Mouse (Mus musculus): ENCODE data around the gene Asxl1. TPM values are rescaled to one million over a fixed set of nuclear protein-coding genes. Genes with fewer than 3 reads are reported as not detected.
A peak's percentile ranks its signal among the peaks of the same experiment; 100 is the strongest.
"Not testable (repeated sequence)": the region's sequence is repeated elsewhere in the genome, so short reads cannot be mapped to it uniquely, and the experiment has no call there.

The Asxl1 gene
- polyA plus RNA-seq, 1 experiment from 2014 or later: 14.1 TPM

GRCm38 (mm10) chr2:153346221-153347182, 873 bp downstream of the Asxl1 start:
- peaks cover 41% of the 10 kb centered on the region for H3K4me1 ChIP-seq (replicated peaks)
- no peaks in the 10 kb centered on the region for H3K9me3 ChIP-seq
- H3K4me2 ChIP-seq: peak overlapping the region; percentile 68
- peak overlapping the region; percentile 72 for H3K4me3 ChIP-seq
- ATAC-seq (ENCODE audit: low FRiP score, low read depth): no peak
- WGBS: 0% methylated on average over 34 of the region's 76 CpGs
- H3K36me3 ChIP-seq: no peaks in the 10 kb centered on the region
- peak overlapping the region; percentile 96 for H3K27ac ChIP-seq (replicated peaks)
- H3K9ac ChIP-seq: peak overlapping the region; percentile 87
- no peaks in the 10 kb centered on the region for H3K27me3 ChIP-seq

GRCm38 (mm10) chr2:153347183-153347781, 1.7 kb downstream of the Asxl1 start:
- Histone ChIP-seq H3K4me3 (peak overlapping the region; percentile 72), H3K27ac (replicated peaks) (peak overlapping the region; percentile 96), H3K9ac (peak overlapping the region; percentile 87), H3K27me3 (no peaks in the 10 kb centered on the region), H3K4me1 (replicated peaks) (peaks cover 41% of the 10 kb centered on the region), H3K9me3 (no peaks in the 10 kb centered on the region), H3K36me3 (peaks cover 3% of the 10 kb centered on the region; the same call in 1 of the 2 replicates), H3K4me2 (peak overlapping the region; percentile 68)
- WGBS: 6% methylated on average over 9 of the region's 9 CpGs
- no peak for ATAC-seq (ENCODE audit: low FRiP score, low read depth)

GRCm38 (mm10) chr2:153348100-153348831, 2.6 kb downstream of the Asxl1 start:
- H3K27ac ChIP-seq (replicated peaks): no peak overlapping the region; the same call in 1 of the 2 replicates
- no peak for ATAC-seq (ENCODE audit: low FRiP score, low read depth)
- peaks cover 8% of the 10 kb centered on the region for H3K36me3 ChIP-seq
- peak overlapping the region; percentile 72 for H3K4me3 ChIP-seq
- H3K4me1 ChIP-seq (replicated peaks): peaks cover 41% of the 10 kb centered on the region
- H3K4me2 ChIP-seq: peak overlapping the region; percentile 68
- 58% methylated on average over 6 of the region's 6 CpGs for WGBS
- H3K9me3 ChIP-seq: no peaks in the 10 kb centered on the region
- no peaks in the 10 kb centered on the region for H3K27me3 ChIP-seq
- no peak overlapping the region for H3K9ac ChIP-seq

GRCm38 (mm10) chr2:153350552-153351181, 5.0 kb downstream of the Asxl1 start:
- Histone ChIP-seq H3K36me3 (peaks cover 25% of the 10 kb centered on the region), H3K27me3 (no peaks in the 10 kb centered on the region), H3K9ac (no peak overlapping the region), H3K4me1 (replicated peaks) (peaks cover 34% of the 10 kb centered on the region), H3K27ac (replicated peaks) (0 out of 2 replicates have a peak overlapping the region, but pooled peaks have one; percentile 0), H3K4me2 (no peak overlapping the region), H3K4me3 (no peak overlapping the region), H3K9me3 (no peaks in the 10 kb centered on the region)
- WGBS: 51% methylated on average over 6 of the region's 6 CpGs
- no peak for ATAC-seq (ENCODE audit: low FRiP score, low read depth)

GRCm38 (mm10) chr2:153354648-153355047, 9.0 kb downstream of the Asxl1 start:
- Histone ChIP-seq H3K9me3 (no peaks in the 10 kb centered on the region), H3K4me3 (no peak overlapping the region), H3K4me2 (no peak overlapping the region), H3K27ac (replicated peaks) (no peak overlapping the region), H3K36me3 (peaks cover 55% of the 10 kb centered on the region), H3K4me1 (replicated peaks) (peaks cover 12% of the 10 kb centered on the region), H3K9ac (no peak overlapping the region), H3K27me3 (no peaks in the 10 kb centered on the region)
- WGBS: 75% methylated on average over 2 of the region's 2 CpGs
- ATAC-seq (ENCODE audit: low FRiP score, low read depth): no peak

GRCm38 (mm10) chr2:153356784-153357183, 11.2 kb downstream of the Asxl1 start:
- H3K27me3 ChIP-seq: no peaks in the 10 kb centered on the region
- WGBS: 94% methylated on average over 4 of the region's 4 CpGs
- ATAC-seq (ENCODE audit: low FRiP score, low read depth): no peak
- H3K4me3 ChIP-seq: no peak overlapping the region
- H3K27ac ChIP-seq (replicated peaks): no peak overlapping the region
- H3K9me3 ChIP-seq: no peaks in the 10 kb centered on the region
- peaks cover 68% of the 10 kb centered on the region for H3K36me3 ChIP-seq
- H3K4me1 ChIP-seq (replicated peaks): no peaks in the 10 kb centered on the region
- no peak overlapping the region for H3K9ac ChIP-seq
- no peak overlapping the region for H3K4me2 ChIP-seq

GRCm38 (mm10) chr2:153361101-153361710, 15.6 kb downstream of the Asxl1 start:
- no peak for ATAC-seq (ENCODE audit: low FRiP score, low read depth)
- 93% methylated on average over 1 of the region's 1 CpGs for WGBS
- no peak overlapping the region for H3K27ac ChIP-seq (replicated peaks)
- H3K27me3 ChIP-seq: no peaks in the 10 kb centered on the region
- H3K36me3 ChIP-seq: peaks cover 49% of the 10 kb centered on the region
- no peaks in the 10 kb centered on the region for H3K4me1 ChIP-seq (replicated peaks)
- no peak overlapping the region for H3K4me3 ChIP-seq
- H3K9me3 ChIP-seq: no peaks in the 10 kb centered on the region
- no peak overlapping the region for H3K4me2 ChIP-seq
- no peak overlapping the region for H3K9ac ChIP-seq

- H3K4me3 ChIP-seq; H3K4me1 ChIP-seq (replicated peaks); ATAC-seq (ENCODE audit: low FRiP score, low read depth); H3K27me3 ChIP-seq; H3K4me2 ChIP-seq; H3K9me3 ChIP-seq; H3K9ac ChIP-seq; H3K27ac ChIP-seq (replicated peaks): not testable (repeated sequence)
- WGBS: 96% methylated on average over 14 of the region's 14 CpGs
- H3K36me3 ChIP-seq: peaks cover 50% of the 10 kb centered on the region
Observed at GRCm38 (mm10) chr2:153364531-153364930, 18.9 kb downstream of the Asxl1 start.

GRCm38 (mm10) chr2:153370871-153371270, 25.2 kb downstream of the Asxl1 start:
- Histone ChIP-seq H3K36me3 (peaks cover 30% of the 10 kb centered on the region), H3K4me1 (replicated peaks) (peaks cover 8% of the 10 kb centered on the region), H3K9ac (no peak overlapping the region), H3K27me3 (no peaks in the 10 kb centered on the region), H3K9me3 (no peaks in the 10 kb centered on the region), H3K4me3 (no peak overlapping the region), H3K27ac (replicated peaks) (no peak overlapping the region), H3K4me2 (no peak overlapping the region)
- ATAC-seq (ENCODE audit: low FRiP score, low read depth): no peak

- no peak overlapping the region for H3K4me3 ChIP-seq
- H3K27ac ChIP-seq (replicated peaks): no peak overlapping the region; the same call in 1 of the 2 replicates
- peaks cover 8% of the 10 kb centered on the region for H3K4me1 ChIP-seq (replicated peaks)
- H3K27me3 ChIP-seq: no peaks in the 10 kb centered on the region
- no peak overlapping the region for H3K4me2 ChIP-seq
- no peak overlapping the region for H3K9ac ChIP-seq
- H3K9me3 ChIP-seq: no peaks in the 10 kb centered on the region
- ATAC-seq (ENCODE audit: low FRiP score, low read depth): no peak
- 52% methylated on average over 2 of the region's 2 CpGs for WGBS
- H3K36me3 ChIP-seq: peaks cover 5% of the 10 kb centered on the region; the same call in 1 of the 2 replicates
Observed at GRCm38 (mm10) chr2:153375380-153375779, 29.8 kb downstream of the Asxl1 start.

- Histone ChIP-seq H3K4me3 (no peak overlapping the region), H3K27me3 (no peaks in the 10 kb centered on the region), H3K4me1 (replicated peaks) (peaks cover under 1% of the 10 kb centered on the region; the same call in 1 of the 2 replicates), H3K27ac (replicated peaks) (no peak overlapping the region), H3K9ac (no peak overlapping the region), H3K36me3 (peaks cover 20% of the 10 kb centered on the region), H3K9me3 (no peaks in the 10 kb centered on the region), H3K4me2 (no peak overlapping the region)
- no peak for ATAC-seq (ENCODE audit: low FRiP score, low read depth)
- WGBS: 91% methylated on average over 1 of the region's 1 CpGs
Observed at GRCm38 (mm10) chr2:153380479-153380878, 34.9 kb downstream of the Asxl1 start.

Measured in hindbrain, embryonic 15.5 days (tissue).